In genomic region chr10:60304854-60305628, GRCm38 (mm10) we compare ENCODE assay signal across 7 mouse cellular contexts. TPM values are rescaled to one million over a fixed set of nuclear protein-coding genes. Genes with fewer than 3 reads are reported as not detected.
DNase-seq lines count a peak whose midpoint lies in the region; ATAC-seq and TF ChIP-seq lines count a peak whose summit lies in the region.

No protein-coding gene starts in this region.

- TF ChIP-seq POLR2A in cerebellum, adult 2 months (IDR thresholded peaks at IDR 0.05; ENCODE audit: borderline replicate concordance, insufficient read depth, low read length), result no peak

- DNase-seq in R1 (ENCODE audit: low read depth, low spot score), result peak; percentile 86
- peak; percentile 66 to 67 for DNase-seq in cerebellum, adult 2 months
- peak; percentile 88 for DNase-seq in forelimb bud, embryonic 11.5 days (ENCODE audit: low read depth, low spot score)
- DNase-seq in hindbrain, embryonic 10.5 days (ENCODE audit: low spot score), result peak; percentile 85
- peak; percentile 71 to 86 for DNase-seq in layer of hippocampus, postnatal 14 days (ENCODE audit: low spot score in 2 of 2)
- DNase-seq in right cerebral cortex, adult 18-20 months, result peak; percentile 73

- peak; percentile 87 for ATAC-seq in megakaryocyte, adult 5-6 weeks (ENCODE audit: poor library complexity, severe bottlenecking)

- peak; percentile 93 for TF ChIP-seq CTCF in cerebellum, adult 2 months (IDR thresholded peaks at IDR 0.05; ENCODE audit: borderline replicate concordance, insufficient read depth, low read depth, low read length)

- no peak overlapping the region for H3K4me3 ChIP-seq in cerebellum, adult 2 months (replicated peaks; ENCODE audit: insufficient read depth, low read depth, low read length)
- H3K4me3 ChIP-seq in hindbrain, embryonic 10.5 days, result no peak overlapping the region

- H3K4me1 ChIP-seq in cerebellum, adult 2 months (ENCODE audit: control insufficient read depth, insufficient read depth, low read length), result peaks cover 7% of the 10 kb centered on the region; the same call in 1 of the 2 replicates
- H3K4me1 ChIP-seq in hindbrain, embryonic 10.5 days (replicated peaks), result peaks cover 18% of the 10 kb centered on the region

- H3K27me3 ChIP-seq in cerebellum, adult 2 months (ENCODE audit: control insufficient read depth, insufficient read depth, low read length), result no peaks in the 10 kb centered on the region
- no peaks in the 10 kb centered on the region for H3K27me3 ChIP-seq in hindbrain, embryonic 10.5 days (ENCODE audit: insufficient read depth, poor library complexity, severe bottlenecking)

- no peak overlapping the region for H3K27ac ChIP-seq in cerebellum, adult 2 months (ENCODE audit: insufficient read depth, low read length)
- peak overlapping the region; percentile 4; the same call in 1 of the 2 replicates for H3K27ac ChIP-seq in hindbrain, embryonic 10.5 days

- no peaks in the 10 kb centered on the region for H3K9me3 ChIP-seq in hindbrain, embryonic 10.5 days

- 63% methylated on average over 15 of the region's 15 CpGs for WGBS in cerebellum, adult 2 months
- WGBS in hindbrain, embryonic 10.5 days, result 64% methylated on average over 15 of the region's 15 CpGs

- peaks cover 37% of the 10 kb centered on the region for H3K36me3 ChIP-seq in hindbrain, embryonic 10.5 days

RNA-seq across cellular contexts. Expression of gene Psap, which starts 27.6 kb away (rescaled TPM):
- polyA plus RNA-seq in cerebellum, adult 2 months (2012; rRNA removed), result 2,061 and 2,091 TPM in 2 replicates
- polyA plus RNA-seq in hindbrain, embryonic 10.5 days (2016; fragmentation: Nextera tagmentation; extraction: Ambion mirVana), result 53.9 and 86.4 TPM in 2 replicates
- total RNA-seq in layer of hippocampus, postnatal 14 days (2021), result 1,000 to 10,000 TPM; 1,391 to 1,455 TPM
- 2,144 and 2,167 TPM in 2 replicates for total RNA-seq in megakaryocyte, adult 5-6 weeks (2015)
- 2,372 and 2,545 TPM in 2 replicates for total RNA-seq in megakaryocyte, adult 5-6 weeks (2017)

RNA-seq across cellular contexts. Expression of gene Vsir, which starts 41.6 kb away (rescaled TPM):
- polyA plus RNA-seq in cerebellum, adult 2 months (2012; rRNA removed), result 15.8 and 17.0 TPM in 2 replicates
- polyA plus RNA-seq in hindbrain, embryonic 10.5 days (2016; fragmentation: Nextera tagmentation; extraction: Ambion mirVana), result 1.8 and 2.0 TPM in 2 replicates
- total RNA-seq in layer of hippocampus, postnatal 14 days (2021), result 10 to 100 TPM; 23.8 to 24.6 TPM
- 267 and 312 TPM in 2 replicates for total RNA-seq in megakaryocyte, adult 5-6 weeks (2015)
- 783 and 809 TPM in 2 replicates for total RNA-seq in megakaryocyte, adult 5-6 weeks (2017)

Comparison
In these comparisons a context has a peak if more than half of its experiments do, and no peak if none do; other contexts are left out.
1. RNA of gene Vsir, which starts 41.6 kb away (total RNA-seq): 267 to 809 TPM in megakaryocyte, adult 5-6 weeks; 23.8 to 24.6 TPM in layer of hippocampus, postnatal 14 days; every median in the first group is over 10 times any median in the second.
2. Peak in every context shown above with its lines, with median percentiles within 50 percentile points of each other: DNase-seq.